In genomic region chr8:61528642-61529041, GRCm38 (mm10) we compare ENCODE assay signal across 25 mouse cellular contexts. TPM values are rescaled to one million over a fixed set of nuclear protein-coding genes. Genes with fewer than 3 reads are reported as not detected.
DNase-seq lines count a peak whose midpoint lies in the region; ATAC-seq and TF ChIP-seq lines count a peak whose summit lies in the region.
"Had no signal": no experiment of that assay in that cellular context is flagged by ENCODE, and none has a peak within 500 bp of the region (broad histone marks: within the 10 kb centered on the region; RNA-seq: fewer than 3 reads in every experiment).

No protein-coding gene starts in this region.

- H3K9ac ChIP-seq in MEL (ENCODE audit: control insufficient read depth, low read depth, low read length, poor library complexity, severe bottlenecking), result no peak overlapping the region
- H3K9ac ChIP-seq in intestine, embryonic 16.5 days (ENCODE audit: low read depth, low read length), result no peak overlapping the region
- H3K9ac ChIP-seq: embryonic facial prominence, embryonic 15.5 days; hindbrain, embryonic 12.5 days; limb, embryonic 13.5 days; liver, embryonic 14.5 days; lung, embryonic 14.5 days had no signal

- H3K9me3 ChIP-seq in MEL (replicated peaks; ENCODE audit: insufficient read depth, low read length), result no peaks in the 10 kb centered on the region
- no peaks in the 10 kb centered on the region for H3K9me3 ChIP-seq in intestine, embryonic 16.5 days (ENCODE audit: control insufficient read depth, low read length)
- H3K9me3 ChIP-seq: embryonic facial prominence, embryonic 15.5 days; hindbrain, embryonic 12.5 days; limb, embryonic 13.5 days; midbrain, embryonic 10.5 days had no signal

- H3K27me3 ChIP-seq in MEL (ENCODE audit: control insufficient read depth in 1 of 2, insufficient read depth in 2 of 2, low read length in 2 of 2), result no peaks in the 10 kb centered on the region
- no peaks in the 10 kb centered on the region for H3K27me3 ChIP-seq in intestine, embryonic 16.5 days (replicated peaks; ENCODE audit: control insufficient read depth, insufficient read depth, low read length)
- H3K27me3 ChIP-seq in small intestine, adult 2 months (ENCODE audit: control insufficient read depth, insufficient read depth, low read length), result no peaks in the 10 kb centered on the region
- H3K27me3 ChIP-seq: embryonic facial prominence, embryonic 15.5 days; hindbrain, embryonic 12.5 days; limb, embryonic 13.5 days had no signal

- WGBS in intestine, embryonic 16.5 days, result 67% methylated on average over 6 of the region's 6 CpGs
- WGBS in small intestine, adult 2 months, result 78% methylated on average over 6 of the region's 6 CpGs

- peak; percentile 23 for DNase-seq in gastrocnemius, postnatal 14 days
- no peak for DNase-seq in gastrocnemius, adult 2 months
- peak; percentile 6 for DNase-seq in MEL (ENCODE audit: low read depth, low spot score)
- DNase-seq in spleen, adult 12 weeks (ENCODE audit: low spot score), result no peak
- no peak for DNase-seq in cerebellum, postnatal 14 days
- DNase-seq: adrenal gland, adult 2 months; cerebellum, adult 11 months; cerebellum, adult 9-11 months; gastrocnemius, postnatal 10 days; kidney, adult 8-10 months; kidney, postnatal 14 days; spleen, adult 18-20 months; thymus, adult 18-20 months; thymus, postnatal 36 days had no signal

- intact Hi-C loops in gastrocnemius, postnatal 14 days (cut with DNase I; ENCODE audit: low total_unique reads), result no loop called here
- intact Hi-C loops in gastrocnemius, adult 2 months (cut with DNase I), result no loop called here

- H3K4me1 ChIP-seq in MEL (ENCODE audit: control insufficient read depth in 1 of 2, insufficient read depth in 2 of 2, low read length in 2 of 2), result peaks cover 0 to 4% of the 10 kb centered on the region in 2 experiments; a peak in 1 of 4 replicates
- H3K4me1 ChIP-seq in intestine, embryonic 16.5 days (ENCODE audit: control insufficient read depth, insufficient read depth, low read length), result 0 out of 2 replicates have a peak, but pooled peaks cover 2% of the 10 kb centered on the region
- peaks cover 11% of the 10 kb centered on the region for H3K4me1 ChIP-seq in small intestine, adult 2 months (ENCODE audit: control insufficient read depth, insufficient read depth, insufficient read length, low read length)
- H3K4me1 ChIP-seq: embryonic facial prominence, embryonic 15.5 days; hindbrain, embryonic 12.5 days; limb, embryonic 13.5 days; midbrain, embryonic 10.5 days had no signal

- H3K36me3 ChIP-seq in MEL (ENCODE audit: control insufficient read depth in 1 of 2, insufficient read depth in 2 of 2, low read length in 2 of 2), result 0 out of 4 replicates have a peak, but pooled peaks cover 0 to 2% of the 10 kb centered on the region in 2 experiments
- 0 out of 2 replicates have a peak, but pooled peaks cover 7% of the 10 kb centered on the region for H3K36me3 ChIP-seq in intestine, embryonic 16.5 days (ENCODE audit: control insufficient read depth, insufficient read depth, low read length)
- H3K36me3 ChIP-seq in small intestine, adult 2 months (ENCODE audit: control insufficient read depth, insufficient read depth, low read length), result peaks cover 48% of the 10 kb centered on the region

- TF ChIP-seq POLR2A in MEL (IDR thresholded peaks at IDR 0.05; ENCODE audit: control insufficient read depth in 1 of 2, insufficient read depth in 1 of 2, low read depth in 1 of 2, low read length in 2 of 2, poor library complexity in 1 of 2), result no peak
- TF ChIP-seq POLR2A in small intestine, adult 2 months (IDR thresholded peaks at IDR 0.05; ENCODE audit: low read depth, low read length), result no peak

- no peaks in the 10 kb centered on the region for H3K79me2 ChIP-seq in MEL (ENCODE audit: control insufficient read depth, insufficient read depth, low read length, poor library complexity)

- H3K4me2 ChIP-seq in intestine, embryonic 16.5 days (ENCODE audit: low read depth, low read length), result no peak overlapping the region
- H3K4me2 ChIP-seq: embryonic facial prominence, embryonic 15.5 days; hindbrain, embryonic 12.5 days; limb, embryonic 13.5 days; lung, embryonic 14.5 days had no signal

- no peak for TF ChIP-seq CTCF in gastrocnemius, adult 2 months (IDR thresholded peaks at IDR 0.05)
- TF ChIP-seq CTCF in MEL (IDR thresholded peaks at IDR 0.05 in 2 of 3, conservative IDR thresholded peaks at IDR 0.05 in 1 of 3; ENCODE audit: control insufficient read depth in 1 of 3, insufficient read depth in 1 of 3, low read depth in 2 of 3, low read length in 3 of 3, poor library complexity in 1 of 3, severe bottlenecking in 1 of 3), result no peak
- TF ChIP-seq CTCF in small intestine, adult 2 months (IDR thresholded peaks at IDR 0.05; ENCODE audit: extremely low read depth, insufficient read length, insufficient replicate concordance, low read depth, low read length), result no peak

- ATAC-seq in intestine, embryonic 16.5 days, result peak; percentile 25; the same call in 1 of the 2 replicates
- ATAC-seq: forebrain, embryonic 14.5 days; midbrain, embryonic 16.5 days had no signal

- TF ChIP-seq EP300 in MEL (IDR thresholded peaks at IDR 0.05; ENCODE audit: low read depth in 1 of 2, low read length in 2 of 2), result no peak

- no peak overlapping the region for H3K27ac ChIP-seq in gastrocnemius, adult 2 months
- no peak overlapping the region for H3K27ac ChIP-seq in MEL (ENCODE audit: control insufficient read depth, low read depth, low read length)
- no peak overlapping the region for H3K27ac ChIP-seq in intestine, embryonic 16.5 days (ENCODE audit: low read length)
- H3K27ac ChIP-seq in small intestine, adult 2 months (ENCODE audit: insufficient read depth, low read depth, low read length), result peak overlapping the region; percentile 38; the same call in 1 of the 2 replicates
- H3K27ac ChIP-seq: embryonic facial prominence, embryonic 15.5 days; hindbrain, embryonic 12.5 days; layer of hippocampus, adult 2 months; limb, embryonic 13.5 days; liver, embryonic 14.5 days; midbrain, embryonic 10.5 days had no signal

- TF ChIP-seq RAD21 in MEL (IDR thresholded peaks at IDR 0.05; ENCODE audit: low read depth, low read length), result no peak

- H3K4me3 ChIP-seq in gastrocnemius, adult 2 months, result no peak overlapping the region
- no peak overlapping the region for H3K4me3 ChIP-seq in MEL (ENCODE audit: control insufficient read depth in 1 of 2, insufficient read depth in 1 of 2, low read depth in 2 of 2, low read length in 2 of 2)
- no peak overlapping the region for H3K4me3 ChIP-seq in intestine, embryonic 16.5 days (ENCODE audit: low read length)
- H3K4me3 ChIP-seq in small intestine, adult 2 months (ENCODE audit: low read depth, low read length), result no peak overlapping the region
- H3K4me3 ChIP-seq: embryonic facial prominence, embryonic 15.5 days; hindbrain, embryonic 12.5 days; layer of hippocampus, adult 2 months; limb, embryonic 13.5 days; midbrain, embryonic 10.5 days had no signal

TF ChIP-seq in MEL, 35 proteins besides CTCF, POLR2A, EP300 and RAD21:
- TF ChIP-seq ETS1 (IDR thresholded peaks at IDR 0.05; ENCODE audit: low read depth, low read length) (0 out of 2 replicates have a peak, but pooled peaks have one; percentile 7), E2F4 (IDR thresholded peaks at IDR 0.05; ENCODE audit: borderline replicate concordance, low read depth, low read length) (no peak)

RNA-seq across cellular contexts. Expression of gene Cbr4, which starts 41.1 kb away (rescaled TPM):
- total RNA-seq in gastrocnemius, postnatal 14 days (2021), result 10 to 100 TPM; 32.1 to 36.7 TPM
- total RNA-seq in gastrocnemius, adult 2 months (2021), result 10 to 100 TPM; 31.5 to 42.1 TPM
- 15.4 and 19.7 TPM in 2 replicates for total RNA-seq in MEL (2012; rRNA removed)
- 10 to 100 TPM in 1 of 2 experiments, not detected in 1; 15.8 TPM for polyA plus RNA-seq in MEL (2012; ENCODE audit: insufficient read depth in 1 of 2, insufficient read length in 2 of 2, low read depth in 1 of 2, low replicate concordance in 2 of 2, missing spikeins in 1 of 2)
- 36.7 and 38.7 TPM in 2 replicates for polyA plus RNA-seq in intestine, embryonic 16.5 days (2015; fragmentation: Nextera tagmentation; extraction: Ambion mirVana)
- 0.83 and 1.4 TPM in 2 replicates for polyA plus RNA-seq in small intestine, adult 2 months (2012; rRNA removed)

Comparison
In these comparisons a context has a peak if more than half of its experiments do, and no peak if none do; other contexts are left out.
1. DNase-seq: peak in gastrocnemius, postnatal 14 days (single experiment) and MEL (single experiment); none in gastrocnemius, adult 2 months (single experiment), spleen, adult 12 weeks (single experiment) and cerebellum, postnatal 14 days (0 of 2).